Mouse (Mus musculus): ENCODE results near the gene Morn2.

Gene Morn2

GRCm38 (mm10) chr17:80323658-80324057 lies 33.7 kb downstream of the Morn2 start:
- DNase-seq (ENCODE audit: low spot score in 2 of 2) = no peak

GRCm38 (mm10) chr17:80324521-80324920 lies 34.5 kb downstream of the Morn2 start:
- DNase-seq (ENCODE audit: low spot score in 2 of 2) = no peak

- DNase-seq (ENCODE audit: low spot score in 2 of 2) = no peak
Measured at GRCm38 (mm10) chr17:80325456-80325855, 35.5 kb downstream of the Morn2 start.

GRCm38 (mm10) chr17:80326431-80326830 lies 36.4 kb downstream of the Morn2 start:
- no peak for DNase-seq (ENCODE audit: low spot score in 2 of 2)

DNA sequence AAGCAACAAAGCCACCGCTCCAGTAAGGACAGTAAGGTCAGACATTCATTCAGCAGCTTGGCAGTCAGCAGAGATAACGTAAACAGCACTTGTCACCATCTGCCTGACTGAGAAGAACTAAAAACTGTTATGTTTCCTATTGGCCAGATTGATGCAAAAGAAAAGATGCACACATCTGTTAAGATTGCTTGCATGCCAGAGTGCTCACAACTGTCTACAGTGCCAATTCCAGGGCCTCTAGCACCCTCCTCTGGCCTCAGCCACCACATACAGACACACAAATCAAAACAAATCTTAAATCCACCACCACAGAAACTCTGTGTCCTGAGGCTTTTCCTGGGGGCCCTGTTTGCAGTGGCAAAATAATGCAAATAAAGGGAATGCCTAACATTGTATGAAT lies 42.4 kb downstream of the Morn2 start:
- DNase-seq (ENCODE audit: low spot score in 2 of 2) = no peak

- DNase-seq (ENCODE audit: low spot score in 2 of 2) = no peak
Measured at GRCm38 (mm10) chr17:80345277-80345676, 55.3 kb downstream of the Morn2 start.

GRCm38 (mm10) chr17:80346591-80347125 lies 56.7 kb downstream of the Morn2 start:
- no peak for DNase-seq (ENCODE audit: low spot score in 2 of 2)
